Mouse (Mus musculus) urinary bladder, postnatal 4 days (tissue): ENCODE results near the gene Ankrd63.

Experiments
- DNase-seq, 2 experiments: peaks; one replicate each; pipeline ENCODE4 v3.0.0; 2021 to 2022; ENCODE audit warnings: low spot score in 2 of 2

Ankrd63 gene

GRCm38 (mm10) chr2:118703913-118704730 lies at the start of gene Ankrd63:
Gene Ankrd63 (minus strand): TSS chr2:118703963.
- no peak for DNase-seq

DNA sequence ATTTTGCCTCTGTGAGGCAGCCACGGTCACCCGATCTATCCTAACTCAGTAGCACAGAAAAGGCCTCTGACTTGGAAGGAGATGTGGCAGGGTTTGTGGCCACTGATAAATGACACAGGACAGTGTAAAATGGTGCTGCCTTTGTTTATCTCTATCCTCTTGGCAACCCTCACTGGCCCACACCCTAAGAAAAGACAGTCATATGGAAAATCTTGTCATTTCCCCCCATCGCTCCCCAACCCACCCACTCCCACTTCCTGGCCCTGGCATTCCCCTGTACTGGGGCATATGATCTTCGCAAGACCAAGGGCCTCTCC lies 49.0 kb upstream of the Ankrd63 start:
- DNase-seq: no peak

GRCm38 (mm10) chr2:118751896-118752791 lies 48.4 kb upstream of the Ankrd63 start:
- DNase-seq: peak in 1 of 2 experiments; percentile 30

- DNase-seq: peak in 1 of 2 experiments; percentile 18
Measured at GRCm38 (mm10) chr2:118750476-118750875, 46.7 kb upstream of the Ankrd63 start.

DNA sequence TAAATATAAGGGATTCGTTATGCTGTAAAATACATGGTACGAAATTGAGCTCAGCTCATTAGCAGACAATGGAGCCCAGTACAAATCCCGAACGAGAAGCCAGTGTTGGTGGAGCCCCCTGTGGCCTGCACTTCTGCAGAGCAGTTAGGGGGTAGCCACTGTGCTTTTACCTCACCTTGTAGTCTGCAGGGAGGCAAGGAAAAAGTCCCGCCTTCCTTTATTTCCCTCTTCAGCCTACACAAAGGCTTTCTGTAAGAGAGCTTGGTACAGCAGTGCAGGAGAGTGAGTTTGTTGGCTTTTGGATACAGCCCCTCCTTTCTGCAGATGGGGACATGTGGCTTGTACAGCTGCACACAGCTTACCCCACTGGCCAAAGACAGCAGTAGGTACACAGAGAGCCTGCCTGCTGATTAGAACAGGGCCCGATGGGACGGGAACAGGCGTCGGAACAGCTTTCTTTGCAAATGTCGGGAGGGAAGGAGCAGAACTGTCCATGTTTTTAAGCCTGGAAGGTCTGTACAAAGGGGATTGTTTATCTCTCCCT lies 45.6 kb upstream of the Ankrd63 start:
- peak in 1 of 2 experiments; percentile 19 for DNase-seq

DNA sequence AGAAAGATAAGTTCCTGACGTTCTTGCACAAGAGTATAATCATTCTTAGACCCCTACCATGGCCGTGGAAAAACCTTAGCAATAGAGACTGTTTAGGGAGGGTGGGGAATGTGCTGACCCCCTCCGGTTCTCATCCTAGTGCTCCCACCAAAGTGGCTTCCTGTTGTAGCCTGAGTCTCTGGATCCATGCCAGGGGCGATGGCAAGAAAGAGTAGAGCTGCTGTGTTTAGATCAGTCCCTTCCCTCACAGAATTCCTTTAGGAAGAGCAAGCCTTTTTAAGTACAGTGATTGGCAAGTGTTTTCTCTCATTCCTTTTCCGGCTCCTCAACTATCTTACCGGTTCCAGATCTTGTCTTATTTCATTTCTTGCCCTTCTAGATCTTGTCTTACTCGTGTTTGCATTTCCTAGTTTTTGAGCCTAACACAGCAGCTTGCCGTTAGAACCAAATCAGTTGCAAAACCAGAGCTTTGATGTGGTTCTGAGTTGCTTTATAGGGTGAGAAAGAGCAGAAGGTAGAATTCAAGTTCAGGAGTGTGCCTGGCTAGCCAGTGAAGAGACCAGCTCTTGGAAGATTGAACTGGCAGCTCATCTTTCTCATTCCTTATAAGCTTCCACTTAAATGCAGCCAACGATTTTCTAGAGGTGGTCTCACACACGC lies 43.7 kb upstream of the Ankrd63 start:
- DNase-seq: no peak

DNA sequence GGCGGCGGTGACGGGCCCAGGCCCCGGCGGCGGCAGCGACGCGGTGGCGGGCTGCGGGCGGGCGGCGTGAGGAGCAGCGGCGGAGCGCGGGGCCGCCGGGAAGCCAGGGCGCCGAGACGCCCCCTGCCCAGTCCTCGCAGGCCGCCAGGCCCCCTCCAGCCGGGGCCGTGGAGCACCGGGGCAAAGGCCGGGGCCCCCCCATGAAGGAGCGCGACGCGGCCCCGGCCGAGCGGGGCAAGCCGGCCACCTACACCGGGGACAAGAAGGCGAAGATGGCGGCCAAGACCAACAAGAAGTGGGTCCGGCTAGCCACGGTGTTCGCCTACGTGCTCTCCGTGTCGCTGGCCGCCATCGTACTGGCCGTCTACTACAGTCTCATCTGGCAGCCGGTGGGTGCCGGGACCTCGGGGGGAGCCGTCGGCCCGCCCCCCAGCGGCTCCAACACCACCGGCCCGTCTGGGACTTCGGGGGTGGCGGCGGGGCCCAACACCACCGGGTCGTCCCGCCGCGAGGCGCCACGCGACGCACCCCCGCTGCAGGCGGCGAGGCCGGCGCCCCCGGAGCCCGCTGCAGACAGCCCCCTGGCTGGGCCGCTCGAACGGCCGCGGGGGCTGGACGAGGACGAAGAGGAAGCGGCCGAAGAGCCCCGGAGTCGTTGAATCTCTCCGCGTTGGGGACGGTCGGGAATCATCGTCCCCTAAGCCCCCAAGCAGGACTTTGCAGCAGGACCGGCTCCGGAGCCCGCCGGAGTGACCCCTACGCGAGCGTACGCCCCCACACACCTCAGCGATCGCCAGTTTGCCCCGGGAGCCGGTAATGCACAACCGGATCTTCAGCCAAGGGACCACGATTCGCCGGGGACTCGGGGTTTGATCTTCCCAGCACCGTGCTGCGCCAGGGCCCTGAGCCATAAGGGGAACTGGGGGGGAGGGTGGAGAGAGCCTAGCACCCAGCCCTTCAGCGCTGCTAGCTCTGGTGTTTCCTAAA lies 42.4 kb upstream of the Ankrd63 start:
- no peak for DNase-seq

DNA sequence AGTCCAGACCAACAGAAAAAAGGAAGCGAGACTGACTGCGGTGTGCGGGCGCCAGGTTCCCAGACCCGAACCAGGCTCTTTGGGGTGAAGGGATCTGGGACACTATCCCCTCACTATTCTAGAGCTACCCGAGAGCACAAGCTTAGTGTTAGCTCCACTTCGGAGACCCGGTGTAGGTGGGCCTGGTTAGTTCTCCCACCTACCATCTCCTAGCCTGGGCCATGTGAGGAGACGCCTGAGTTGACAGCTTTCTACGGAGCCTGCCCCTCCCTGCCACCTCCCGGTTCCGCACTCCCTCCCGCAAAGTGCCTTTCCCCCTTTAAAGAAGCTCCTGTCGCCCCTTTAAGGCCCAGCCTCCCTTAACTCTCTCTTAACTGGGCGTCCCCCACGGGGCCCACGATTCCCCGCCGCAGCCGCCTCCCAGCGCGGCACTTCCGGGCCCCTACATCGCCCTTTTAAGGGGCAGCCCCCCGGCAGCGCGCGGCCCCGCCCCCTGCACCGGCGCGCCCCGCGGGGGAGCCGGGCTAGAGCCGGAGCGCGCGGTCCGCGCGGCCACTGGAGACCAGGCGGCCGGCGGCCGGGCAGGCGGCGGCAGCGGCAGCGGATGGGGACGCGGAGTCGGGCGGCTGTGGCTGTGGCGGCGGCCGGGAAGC lies 41.6 kb upstream of the Ankrd63 start, which contains the start of gene Inafm2:
TSS of gene Inafm2 (plus strand) at position 527 of the 653 bp plus-strand sequence.
- peak; percentile 87 to 89 for DNase-seq

- no peak for DNase-seq
Measured at GRCm38 (mm10) chr2:118744621-118745020, 40.9 kb upstream of the Ankrd63 start.

GRCm38 (mm10) chr2:118743261-118743943 lies 39.6 kb upstream of the Ankrd63 start:
- no peak for DNase-seq

- no peak for DNase-seq
Measured at GRCm38 (mm10) chr2:118741183-118741582, 37.4 kb upstream of the Ankrd63 start.

GRCm38 (mm10) chr2:118740341-118740740 lies 36.6 kb upstream of the Ankrd63 start:
- no peak for DNase-seq

GRCm38 (mm10) chr2:118733341-118733740 lies 29.6 kb upstream of the Ankrd63 start:
- DNase-seq: no peak

- DNase-seq: no peak
Measured at GRCm38 (mm10) chr2:118731981-118732380, 28.2 kb upstream of the Ankrd63 start.

- peak; percentile 63 to 75 for DNase-seq
Measured at GRCm38 (mm10) chr2:118730622-118730915, 26.8 kb upstream of the Ankrd63 start.

GRCm38 (mm10) chr2:118729816-118730621 lies 26.3 kb upstream of the Ankrd63 start:
- DNase-seq: no peak

GRCm38 (mm10) chr2:118729194-118729593 lies 25.4 kb upstream of the Ankrd63 start:
- no peak for DNase-seq

GRCm38 (mm10) chr2:118728337-118728736 lies 24.6 kb upstream of the Ankrd63 start, which contains the start of gene Plcb2:
Gene Plcb2 (minus strand): TSS chr2:118728438.
- no peak for DNase-seq

DNA sequence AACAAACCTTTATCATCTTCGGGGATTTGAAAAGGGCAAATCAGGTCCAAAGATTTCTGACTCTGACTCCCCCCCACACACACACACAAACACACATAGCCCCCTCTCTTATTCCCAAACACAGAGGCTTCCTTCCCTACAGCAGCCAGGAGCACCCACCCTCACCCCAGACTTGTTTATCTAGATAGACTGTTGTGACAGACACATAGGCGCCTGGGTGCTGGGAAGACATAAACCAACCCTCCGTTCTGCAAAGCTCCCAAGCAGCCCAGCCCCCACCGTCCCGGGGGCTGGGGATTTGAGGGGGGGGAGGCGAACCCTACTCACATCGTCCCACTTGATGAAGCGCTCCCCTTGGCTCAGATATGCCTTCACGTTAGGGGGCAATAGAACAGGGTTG lies 24.1 kb upstream of the Ankrd63 start:
- DNase-seq: no peak
